Mouse (Mus musculus): ENCODE data around the gene Pla2g5. TPM values are rescaled to one million over a fixed set of nuclear protein-coding genes. Genes with fewer than 3 reads are reported as not detected.
"Not testable (repeated sequence)": the region's sequence is repeated elsewhere in the genome, so short reads cannot be mapped to it uniquely, and the experiment has no call there.

The Pla2g5 gene
- polyA plus RNA-seq, 1 experiment from 2014 or later: 0.36 TPM

DNA sequence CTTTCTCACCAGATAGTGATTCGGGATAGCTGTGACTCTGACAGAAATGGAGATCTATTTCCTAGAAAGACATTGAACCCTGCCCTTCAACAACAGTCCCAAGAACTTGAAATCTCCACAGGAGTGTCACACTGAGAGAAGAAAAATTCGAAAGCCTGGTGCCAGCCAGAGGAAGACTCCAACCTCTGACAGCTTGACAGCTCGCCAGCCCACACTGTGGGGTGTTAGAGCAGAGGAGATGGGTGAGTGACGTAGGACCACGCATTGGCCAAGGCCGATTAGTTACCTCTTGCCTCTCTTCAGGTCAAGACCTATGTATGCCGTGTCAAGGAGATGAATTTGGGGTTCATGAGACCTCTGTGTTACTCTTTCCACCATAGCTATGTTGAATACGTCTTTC, 22.6 kb downstream of the Pla2g5 start:
- H3K9ac ChIP-seq (replicated peaks; ENCODE audit: low read length): no peak overlapping the region
- WGBS: 81% methylated on average over 8 of the region's 8 CpGs
- no peaks in the 10 kb centered on the region for H3K27me3 ChIP-seq (ENCODE audit: insufficient read depth, low read length)
- no peak for ATAC-seq (ENCODE audit: low FRiP score, low TSS enrichment)
- H3K4me3 ChIP-seq (ENCODE audit: low read length): no peak overlapping the region
- 0 out of 2 replicates have a peak, but pooled peaks cover 2% of the 10 kb centered on the region for H3K36me3 ChIP-seq (ENCODE audit: insufficient read depth, low read length)
- no peak overlapping the region for H3K4me2 ChIP-seq (replicated peaks; ENCODE audit: low read depth, low read length)
- no peak overlapping the region for H3K27ac ChIP-seq (ENCODE audit: low read length)
- no peaks in the 10 kb centered on the region for H3K4me1 ChIP-seq (ENCODE audit: insufficient read depth, low read length)
- peaks cover 12% of the 10 kb centered on the region for H3K9me3 ChIP-seq (ENCODE audit: low read length)

DNA sequence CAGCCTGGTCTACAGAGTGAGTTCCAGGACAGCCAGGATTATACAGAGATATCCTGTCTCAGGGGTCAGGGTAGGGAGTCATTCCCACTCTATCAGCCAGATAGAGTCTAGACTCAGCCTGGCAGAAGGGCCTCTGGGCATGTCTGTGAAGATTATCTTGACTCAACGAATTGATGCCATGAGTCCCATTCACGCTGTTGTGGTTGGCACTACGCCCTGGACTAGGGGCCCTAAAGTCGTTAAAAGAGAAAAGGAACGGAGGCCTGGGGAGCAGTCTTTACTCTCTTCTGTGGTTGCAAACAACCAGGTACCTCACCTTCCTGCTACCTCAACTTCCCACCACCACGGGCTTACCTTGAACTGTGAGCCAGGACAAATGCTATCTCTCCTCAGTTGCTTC, 23.5 kb downstream of the Pla2g5 start:
- no peak for ATAC-seq (ENCODE audit: low FRiP score, low TSS enrichment)
- H3K4me2 ChIP-seq (replicated peaks; ENCODE audit: low read depth, low read length): no peak overlapping the region
- H3K36me3 ChIP-seq (ENCODE audit: insufficient read depth, low read length): 0 out of 2 replicates have a peak, but pooled peaks cover 2% of the 10 kb centered on the region
- H3K27me3 ChIP-seq (ENCODE audit: insufficient read depth, low read length): no peaks in the 10 kb centered on the region
- 73% methylated on average over 6 of the region's 6 CpGs for WGBS
- no peaks in the 10 kb centered on the region for H3K4me1 ChIP-seq (ENCODE audit: insufficient read depth, low read length)
- H3K9ac ChIP-seq (replicated peaks; ENCODE audit: low read length): no peak overlapping the region
- H3K9me3 ChIP-seq (ENCODE audit: low read length): peaks cover 8% of the 10 kb centered on the region
- H3K27ac ChIP-seq (ENCODE audit: low read length): no peak overlapping the region
- no peak overlapping the region for H3K4me3 ChIP-seq (ENCODE audit: low read length)

- no peak for ATAC-seq (ENCODE audit: low FRiP score, low TSS enrichment)
These were observed 36.1 kb downstream of the Pla2g5 start for GRCm38 (mm10) chr4:138827147-138827546.

DNA sequence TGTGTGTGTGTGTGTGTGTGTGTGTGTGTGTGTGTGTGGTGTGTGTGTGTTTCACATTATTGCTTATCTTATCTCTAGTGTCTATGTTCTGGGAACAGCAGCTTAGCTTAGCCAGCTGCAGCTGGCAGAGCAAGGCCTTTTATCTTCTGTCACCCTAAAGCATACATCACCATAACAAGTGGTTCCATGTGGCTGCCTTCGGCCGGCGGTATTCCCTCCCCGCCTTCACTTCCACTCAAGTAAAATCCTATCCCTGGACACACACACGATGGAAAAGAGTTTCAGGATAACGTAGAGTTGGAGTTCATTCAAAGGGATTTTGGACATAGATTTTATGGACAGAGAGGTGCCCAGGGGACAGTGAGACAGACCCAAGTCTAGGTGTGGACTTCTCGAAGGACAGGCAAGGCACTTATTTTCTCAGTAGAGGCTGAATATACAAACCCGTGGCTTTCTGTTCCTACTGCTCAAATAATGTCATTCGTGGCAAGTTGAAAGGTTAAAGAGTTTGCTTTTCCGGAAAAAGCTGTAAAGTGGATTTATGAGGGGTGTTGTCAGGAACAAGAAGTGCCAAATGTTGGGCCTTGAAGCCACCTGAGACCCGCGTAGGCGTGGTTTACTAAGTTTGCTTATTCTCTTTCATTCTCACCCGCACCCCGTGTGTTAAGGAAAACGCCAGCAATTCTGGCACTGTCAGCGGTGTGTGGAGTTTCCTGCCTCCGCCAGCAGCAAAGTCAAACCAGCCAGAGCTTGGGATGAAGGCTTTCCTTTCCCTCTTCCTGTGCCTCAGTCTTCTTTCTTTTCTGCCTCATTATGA, 37.3 kb downstream of the Pla2g5 start:
- Histone ChIP-seq H3K9ac (replicated peaks; ENCODE audit: low read length) (no peak overlapping the region), H3K4me3 (ENCODE audit: low read length) (no peak overlapping the region), H3K36me3 (ENCODE audit: insufficient read depth, low read length) (no peaks in the 10 kb centered on the region), H3K4me2 (replicated peaks; ENCODE audit: low read depth, low read length) (peak overlapping the region; percentile 5; the same call in 1 of the 2 replicates), H3K9me3 (ENCODE audit: low read length) (peaks cover 11% of the 10 kb centered on the region), H3K27me3 (ENCODE audit: insufficient read depth, low read length) (no peaks in the 10 kb centered on the region), H3K27ac (ENCODE audit: low read length) (peak overlapping the region; percentile 47; the same call in 1 of the 2 replicates), H3K4me1 (ENCODE audit: insufficient read depth, low read length) (peaks cover 21% of the 10 kb centered on the region)
- 7% methylated on average over 18 of the region's 18 CpGs for WGBS
- no peak; the same call in 1 of the 2 replicates for ATAC-seq (ENCODE audit: low FRiP score, low TSS enrichment)

More at GRCm38 (mm10) chr4:138827147-138827546, 36.1 kb downstream of the Pla2g5 start:
- 60% methylated on average over 11 of the region's 11 CpGs for WGBS
- H3K4me2 ChIP-seq (replicated peaks; ENCODE audit: low read depth, low read length): no peak overlapping the region
- no peak overlapping the region for H3K4me3 ChIP-seq (ENCODE audit: low read length)
- no peaks in the 10 kb centered on the region for H3K36me3 ChIP-seq (ENCODE audit: insufficient read depth, low read length)
- H3K27ac ChIP-seq (ENCODE audit: low read length): no peak overlapping the region
- H3K27me3 ChIP-seq (ENCODE audit: insufficient read depth, low read length): no peaks in the 10 kb centered on the region
- H3K4me1 ChIP-seq (ENCODE audit: insufficient read depth, low read length): peaks cover 21% of the 10 kb centered on the region
- H3K9me3 ChIP-seq (ENCODE audit: low read length): peaks cover 8% of the 10 kb centered on the region
- no peak overlapping the region for H3K9ac ChIP-seq (replicated peaks; ENCODE audit: low read length)

DNA sequence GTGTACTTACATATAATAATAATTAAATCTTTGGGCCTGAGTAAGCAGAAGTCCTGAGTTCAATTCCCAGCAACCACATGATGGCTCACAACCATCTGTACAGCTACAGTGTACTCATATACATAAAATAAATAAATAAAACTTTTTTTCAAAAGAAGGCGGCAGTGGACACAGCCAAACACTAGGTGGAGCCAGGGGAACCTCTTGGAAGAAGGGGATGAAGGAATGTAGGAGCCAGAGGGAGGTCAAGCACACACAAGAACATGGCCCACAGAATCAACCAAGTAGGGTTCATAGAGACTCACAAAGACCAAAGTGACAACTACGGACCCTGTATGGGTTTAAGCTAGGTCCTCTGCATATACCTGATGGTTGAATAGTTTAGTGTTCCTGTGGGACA, 38.6 kb downstream of the Pla2g5 start:
- H3K9ac ChIP-seq (replicated peaks; ENCODE audit: low read length): no peak overlapping the region
- 79% methylated on average over 2 of the region's 2 CpGs for WGBS
- H3K27ac ChIP-seq (ENCODE audit: low read length): no peak overlapping the region
- peaks cover 15% of the 10 kb centered on the region for H3K4me1 ChIP-seq (ENCODE audit: insufficient read depth, low read length)
- no peak for ATAC-seq (ENCODE audit: low FRiP score, low TSS enrichment)
- H3K4me3 ChIP-seq (ENCODE audit: low read length): no peak overlapping the region
- H3K9me3 ChIP-seq (ENCODE audit: low read length): peaks cover 11% of the 10 kb centered on the region
- H3K27me3 ChIP-seq (ENCODE audit: insufficient read depth, low read length): no peaks in the 10 kb centered on the region
- no peaks in the 10 kb centered on the region for H3K36me3 ChIP-seq (ENCODE audit: insufficient read depth, low read length)
- H3K4me2 ChIP-seq (replicated peaks; ENCODE audit: low read depth, low read length): no peak overlapping the region

DNA sequence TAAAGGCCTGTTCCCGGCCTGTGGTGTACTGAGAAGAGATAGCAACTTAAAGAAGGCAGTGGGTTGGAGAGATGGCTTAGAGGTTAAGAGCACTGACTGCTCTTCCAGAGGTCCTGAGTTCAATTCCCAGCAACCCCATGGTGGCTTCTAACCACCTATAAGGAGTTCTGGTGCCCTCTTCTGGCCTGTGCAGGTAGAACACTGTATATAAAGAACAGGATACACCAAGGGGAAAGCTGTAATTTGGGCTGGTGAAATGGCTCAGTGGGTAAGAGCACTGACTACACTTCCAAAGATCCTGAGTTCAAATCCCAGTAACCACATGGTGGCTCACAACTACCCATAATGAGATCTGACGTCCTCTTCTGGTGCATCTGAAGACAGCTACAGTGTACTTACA, 39.1 kb downstream of the Pla2g5 start:
- H3K9me3 ChIP-seq (ENCODE audit: low read length): peaks cover 11% of the 10 kb centered on the region
- not testable (repeated sequence) for H3K36me3 ChIP-seq (ENCODE audit: insufficient read depth, low read length); ATAC-seq (ENCODE audit: low FRiP score, low TSS enrichment); H3K4me2 ChIP-seq (replicated peaks; ENCODE audit: low read depth, low read length); H3K9ac ChIP-seq (replicated peaks; ENCODE audit: low read length); H3K27me3 ChIP-seq (ENCODE audit: insufficient read depth, low read length); H3K27ac ChIP-seq (ENCODE audit: low read length); H3K4me3 ChIP-seq (ENCODE audit: low read length)
- 85% methylated on average over 2 of the region's 2 CpGs for WGBS
- H3K4me1 ChIP-seq (ENCODE audit: insufficient read depth, low read length): peaks cover 16% of the 10 kb centered on the region

- no peak overlapping the region for H3K4me3 ChIP-seq (ENCODE audit: low read length)
- no peaks in the 10 kb centered on the region for H3K36me3 ChIP-seq (ENCODE audit: insufficient read depth, low read length)
- H3K9ac ChIP-seq (replicated peaks; ENCODE audit: low read length): no peak overlapping the region
- H3K27ac ChIP-seq (ENCODE audit: low read length): no peak overlapping the region
- no peaks in the 10 kb centered on the region for H3K27me3 ChIP-seq (ENCODE audit: insufficient read depth, low read length)
- peaks cover 11% of the 10 kb centered on the region for H3K9me3 ChIP-seq (ENCODE audit: low read length)
- ATAC-seq (ENCODE audit: low FRiP score, low TSS enrichment): no peak
- no peak overlapping the region for H3K4me2 ChIP-seq (replicated peaks; ENCODE audit: low read depth, low read length)
- peaks cover 11% of the 10 kb centered on the region for H3K4me1 ChIP-seq (ENCODE audit: insufficient read depth, low read length)
- WGBS: 84% methylated on average over 2 of the region's 2 CpGs
These were observed 42.2 kb downstream of the Pla2g5 start for GRCm38 (mm10) chr4:138821036-138821435.

DNA sequence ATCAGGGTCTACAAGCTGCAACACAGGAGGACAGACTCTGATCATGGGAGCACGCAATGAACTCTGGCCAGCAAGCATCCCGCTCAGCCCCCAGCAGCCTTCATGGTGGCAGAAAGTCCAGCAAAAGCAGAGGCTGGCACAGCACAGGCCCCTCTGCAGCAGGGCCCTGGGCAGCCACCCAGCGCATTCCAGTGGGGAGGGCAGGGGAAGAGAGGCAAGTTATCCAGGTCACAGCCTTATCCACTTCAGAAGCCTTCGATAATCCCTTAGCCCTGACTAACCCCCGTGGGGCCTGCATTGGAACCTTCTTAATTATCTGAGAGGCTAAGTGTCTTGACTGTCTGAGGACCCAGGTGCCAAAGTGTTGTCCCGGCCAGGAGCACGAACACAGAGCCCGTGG, 44.2 kb downstream of the Pla2g5 start:
- WGBS: 39% methylated on average over 8 of the region's 8 CpGs
- peaks cover 7% of the 10 kb centered on the region; the same call in 1 of the 2 replicates for H3K4me1 ChIP-seq (ENCODE audit: insufficient read depth, low read length)
- H3K27me3 ChIP-seq (ENCODE audit: insufficient read depth, low read length): no peaks in the 10 kb centered on the region
- ATAC-seq (ENCODE audit: low FRiP score, low TSS enrichment): 0 out of 2 replicates have a peak, but pooled peaks have one; percentile 74
- H3K9ac ChIP-seq (replicated peaks; ENCODE audit: low read length): no peak overlapping the region
- no peak overlapping the region for H3K27ac ChIP-seq (ENCODE audit: low read length)
- H3K4me3 ChIP-seq (ENCODE audit: low read length): no peak overlapping the region
- H3K4me2 ChIP-seq (replicated peaks; ENCODE audit: low read depth, low read length): no peak overlapping the region
- no peaks in the 10 kb centered on the region for H3K36me3 ChIP-seq (ENCODE audit: insufficient read depth, low read length)
- peaks cover 11% of the 10 kb centered on the region for H3K9me3 ChIP-seq (ENCODE audit: low read length)

- Histone ChIP-seq H3K4me3 (ENCODE audit: low read length) (no peak overlapping the region), H3K27me3 (ENCODE audit: insufficient read depth, low read length) (no peaks in the 10 kb centered on the region), H3K4me2 (replicated peaks; ENCODE audit: low read depth, low read length) (no peak overlapping the region), H3K27ac (ENCODE audit: low read length) (no peak overlapping the region), H3K9ac (replicated peaks; ENCODE audit: low read length) (no peak overlapping the region), H3K36me3 (ENCODE audit: insufficient read depth, low read length) (no peaks in the 10 kb centered on the region), H3K4me1 (ENCODE audit: insufficient read depth, low read length) (peaks cover 7% of the 10 kb centered on the region; the same call in 1 of the 2 replicates), H3K9me3 (ENCODE audit: low read length) (peaks cover 9% of the 10 kb centered on the region)
- WGBS: 66% methylated on average over 6 of the region's 6 CpGs
- ATAC-seq (ENCODE audit: low FRiP score, low TSS enrichment): no peak
These were observed 45.5 kb downstream of the Pla2g5 start for GRCm38 (mm10) chr4:138817736-138818135.

GRCm38 (mm10) chr4:138816166-138816565, 47.1 kb downstream of the Pla2g5 start:
- Histone ChIP-seq H3K9ac (replicated peaks; ENCODE audit: low read length) (no peak overlapping the region), H3K4me2 (replicated peaks; ENCODE audit: low read depth, low read length) (no peak overlapping the region), H3K4me1 (ENCODE audit: insufficient read depth, low read length) (peaks cover 7% of the 10 kb centered on the region; the same call in 1 of the 2 replicates), H3K27me3 (ENCODE audit: insufficient read depth, low read length) (no peaks in the 10 kb centered on the region), H3K4me3 (ENCODE audit: low read length) (no peak overlapping the region), H3K27ac (ENCODE audit: low read length) (no peak overlapping the region), H3K9me3 (ENCODE audit: low read length) (no peaks in the 10 kb centered on the region), H3K36me3 (ENCODE audit: insufficient read depth, low read length) (no peaks in the 10 kb centered on the region)
- 74% methylated on average over 9 of the region's 9 CpGs for WGBS
- ATAC-seq (ENCODE audit: low FRiP score, low TSS enrichment): no peak

Measured in kidney, embryonic 16.5 days (tissue).